Mouse (Mus musculus) limb, embryonic 12.5 days (tissue): ENCODE measurements at regions not wholly inside any gene's neighbourhood (a gene's known extent, or its start where the extent isn't known, plus 50 kb on each side); places are given as distances from the start of the nearest gene placed in this dataset.

ENCODE experiments used
- ATAC-seq: fragments of 200-750 bp; cut with Nextera tagmentation; 2 replicates; pipeline ENCODE4 v1.8.0; 2017; ENCODE audit warnings: low read depth, moderate TSS enrichment; ENCODE audit not compliant: insufficient number of reproducible peaks, insufficient read depth, low FRiP score, low TSS enrichment
- H3K27ac ChIP-seq: fragments of 300-500 bp; sonication (generic); 2 replicates; pipeline ENCODE4 v1.5.1; 2016; ENCODE audit warnings: mild to moderate bottlenecking, moderate library complexity
- H3K27me3 ChIP-seq: fragments of 300-500 bp; sonication (generic); 2 replicates; pipeline ENCODE4 v1.6.1; 2016; ENCODE audit warnings: mild to moderate bottlenecking, moderate library complexity
- H3K36me3 ChIP-seq: fragments of 300-500 bp; sonication (generic); 2 replicates; pipeline ENCODE4 v1.6.1; 2016; ENCODE audit warnings: mild to moderate bottlenecking, moderate library complexity
- H3K4me1 ChIP-seq: fragments of 300-500 bp; sonication (generic); replicated peaks from 2 replicates; pipeline ENCODE4 v1.6.1; 2016
- H3K4me2 ChIP-seq: fragments of 300-500 bp; sonication (generic); 2 replicates; pipeline ENCODE4 v1.6.1; 2016; ENCODE audit warnings: mild to moderate bottlenecking, moderate library complexity
- H3K4me3 ChIP-seq: fragments of 300-500 bp; sonication (generic); replicated peaks from 2 replicates; pipeline ENCODE4 v1.5.1; 2016; ENCODE audit warnings: mild to moderate bottlenecking
- H3K9ac ChIP-seq: fragments of 300-500 bp; sonication (generic); replicated peaks from 2 replicates; pipeline ENCODE4 v1.6.1; 2016; ENCODE audit warnings: mild to moderate bottlenecking, moderate library complexity
- H3K9me3 ChIP-seq: fragments of 300-500 bp; sonication (generic); 2 replicates; pipeline ENCODE4 v1.6.1; 2016; ENCODE audit warnings: mild to moderate bottlenecking, moderate library complexity
- WGBS: fragments of 180-500 bp; shearing (Covaris S2); methylation state at CpG from one replicate; pipeline ENCODE4 v1.1.7; 2016; 5-methylcytosine and 5-hydroxymethylcytosine counted together

- peaks cover 33% of the 10 kb centered on the region for H3K36me3 ChIP-seq
- no peak overlapping the region for H3K27ac ChIP-seq
- H3K4me3 ChIP-seq, result no peak overlapping the region
- 86% methylated on average over 4 of the region's 4 CpGs for WGBS
- H3K4me2 ChIP-seq, result no peak overlapping the region
- H3K27me3 ChIP-seq, result no peaks in the 10 kb centered on the region
- H3K9ac ChIP-seq, result no peak overlapping the region
- ATAC-seq, result no peak
- H3K9me3 ChIP-seq, result no peaks in the 10 kb centered on the region
- H3K4me1 ChIP-seq, result peaks cover 23% of the 10 kb centered on the region
These were observed 249.2 kb downstream of the Ptprc start for GRCm38 (mm10) chr1:137926326-137926725.

GRCm38 (mm10) chr1:137924156-137924555 is 251.4 kb downstream of the Ptprc start:
- H3K4me1 ChIP-seq, result peaks cover 23% of the 10 kb centered on the region

GRCm38 (mm10) chr1:137923705-137924104 is 251.8 kb downstream of the Ptprc start:
- 90% methylated on average over 2 of the region's 2 CpGs for whole genome bisulfite sequencing
- Histone ChIP-seq H3K4me1 (peaks cover 22% of the 10 kb centered on the region), H3K27me3 (no peaks in the 10 kb centered on the region), H3K27ac (no peak overlapping the region), H3K4me3 (no peak overlapping the region), H3K9ac (no peak overlapping the region), H3K4me2 (no peak overlapping the region), H3K36me3 (peaks cover 30% of the 10 kb centered on the region), H3K9me3 (no peaks in the 10 kb centered on the region)
- ATAC-seq, result no peak

More at GRCm38 (mm10) chr1:137924156-137924555, 251.4 kb downstream of the Ptprc start:
- no peak overlapping the region for H3K27ac ChIP-seq
- no peak overlapping the region for H3K4me2 ChIP-seq
- 91% methylated on average over 6 of the region's 6 CpGs for WGBS
- H3K36me3 ChIP-seq, result peaks cover 30% of the 10 kb centered on the region
- H3K4me3 ChIP-seq, result no peak overlapping the region
- H3K27me3 ChIP-seq, result no peaks in the 10 kb centered on the region
- ATAC-seq, result no peak
- no peak overlapping the region for H3K9ac ChIP-seq
- H3K9me3 ChIP-seq, result no peaks in the 10 kb centered on the region

GRCm38 (mm10) chr1:137922769-137923168 is 252.7 kb downstream of the Ptprc start:
- Histone ChIP-seq H3K27me3 (no peaks in the 10 kb centered on the region), H3K9me3 (no peaks in the 10 kb centered on the region), H3K27ac (no peak overlapping the region), H3K9ac (no peak overlapping the region), H3K4me2 (no peak overlapping the region), H3K4me3 (no peak overlapping the region), H3K4me1 (peaks cover 14% of the 10 kb centered on the region), H3K36me3 (peaks cover 36% of the 10 kb centered on the region)
- ATAC-seq, result no peak
- WGBS, result 90% methylated on average over 7 of the region's 7 CpGs

- H3K27ac ChIP-seq, result no peak overlapping the region
- H3K9ac ChIP-seq, result no peak overlapping the region
- no peak overlapping the region for H3K4me3 ChIP-seq
- no peak overlapping the region for H3K4me2 ChIP-seq
- 92% methylated on average over 2 of the region's 2 CpGs for WGBS
- no peaks in the 10 kb centered on the region for H3K9me3 ChIP-seq
- no peak for ATAC-seq
- H3K36me3 ChIP-seq, result peaks cover 41% of the 10 kb centered on the region
- H3K4me1 ChIP-seq, result peaks cover 3% of the 10 kb centered on the region; the same call in 1 of the 2 replicates
- H3K27me3 ChIP-seq, result no peaks in the 10 kb centered on the region
These were observed 253.9 kb downstream of the Ptprc start for GRCm38 (mm10) chr1:137921592-137921991.

GRCm38 (mm10) chr1:137919739-137920563 is 255.6 kb downstream of the Ptprc start:
- Histone ChIP-seq H3K4me2 (no peak overlapping the region), H3K9ac (no peak overlapping the region), H3K4me3 (no peak overlapping the region), H3K36me3 (peaks cover 36% of the 10 kb centered on the region), H3K9me3 (no peaks in the 10 kb centered on the region), H3K4me1 (no peaks in the 10 kb centered on the region), H3K27ac (no peak overlapping the region), H3K27me3 (no peaks in the 10 kb centered on the region)
- 75% methylated on average over 6 of the region's 6 CpGs for WGBS
- no peak for ATAC-seq

GRCm38 (mm10) chr1:137917449-137917848 is 258.1 kb downstream of the Ptprc start:
- H3K36me3 ChIP-seq, result peaks cover 26% of the 10 kb centered on the region
- no peak overlapping the region for H3K27ac ChIP-seq
- H3K27me3 ChIP-seq, result no peaks in the 10 kb centered on the region
- 89% methylated on average over 1 of the region's 1 CpGs for WGBS
- no peaks in the 10 kb centered on the region for H3K9me3 ChIP-seq
- no peaks in the 10 kb centered on the region for H3K4me1 ChIP-seq
- H3K4me2 ChIP-seq, result no peak overlapping the region
- ATAC-seq, result no peak
- no peak overlapping the region for H3K4me3 ChIP-seq
- H3K9ac ChIP-seq, result no peak overlapping the region

GRCm38 (mm10) chr1:137906883-137907282 is 268.6 kb downstream of the Ptprc start:
- Histone ChIP-seq H3K27ac (peak overlapping the region; percentile 36; the same call in 1 of the 2 replicates), H3K27me3 (no peaks in the 10 kb centered on the region), H3K9me3 (no peaks in the 10 kb centered on the region), H3K9ac (no peak overlapping the region), H3K36me3 (peaks cover 16% of the 10 kb centered on the region), H3K4me3 (no peak overlapping the region), H3K4me2 (peak overlapping the region; percentile 13; the same call in 1 of the 2 replicates), H3K4me1 (peaks cover 35% of the 10 kb centered on the region)
- WGBS, result 13% methylated on average over 5 of the region's 5 CpGs
- no peak for ATAC-seq

- peaks cover 13% of the 10 kb centered on the region for H3K36me3 ChIP-seq
- H3K27me3 ChIP-seq, result no peaks in the 10 kb centered on the region
- H3K9ac ChIP-seq, result no peak overlapping the region
- no peak for ATAC-seq
- peak overlapping the region; percentile 36; the same call in 1 of the 2 replicates for H3K27ac ChIP-seq
- peaks cover 37% of the 10 kb centered on the region for H3K4me1 ChIP-seq
- WGBS, result 29% methylated on average over 3 of the region's 3 CpGs
- peak overlapping the region; percentile 13; the same call in 1 of the 2 replicates for H3K4me2 ChIP-seq
- H3K4me3 ChIP-seq, result no peak overlapping the region
- no peaks in the 10 kb centered on the region for H3K9me3 ChIP-seq
These were observed 269.0 kb downstream of the Ptprc start for GRCm38 (mm10) chr1:137906477-137906876.

- no peaks in the 10 kb centered on the region for H3K27me3 ChIP-seq
- 0 out of 2 replicates have a peak, but pooled peaks cover 6% of the 10 kb centered on the region for H3K36me3 ChIP-seq
- H3K4me3 ChIP-seq, result no peak overlapping the region
- H3K9me3 ChIP-seq, result no peaks in the 10 kb centered on the region
- no peak overlapping the region; the same call in 1 of the 2 replicates for H3K4me2 ChIP-seq
- H3K27ac ChIP-seq, result peak overlapping the region; percentile 19; the same call in 1 of the 2 replicates
- no peak for ATAC-seq
- WGBS, result 59% methylated on average over 5 of the region's 5 CpGs
- no peak overlapping the region for H3K9ac ChIP-seq
- H3K4me1 ChIP-seq, result peaks cover 37% of the 10 kb centered on the region
These were observed 269.9 kb downstream of the Ptprc start for GRCm38 (mm10) chr1:137905566-137905965.

- no peak for ATAC-seq
- H3K36me3 ChIP-seq, result 0 out of 2 replicates have a peak, but pooled peaks cover 3% of the 10 kb centered on the region
- 56% methylated on average over 4 of the region's 4 CpGs for WGBS
- H3K9me3 ChIP-seq, result no peaks in the 10 kb centered on the region
- no peak overlapping the region for H3K4me3 ChIP-seq
- peak overlapping the region; percentile 65 for H3K4me2 ChIP-seq
- no peak overlapping the region for H3K9ac ChIP-seq
- no peak overlapping the region for H3K27ac ChIP-seq
- H3K27me3 ChIP-seq, result no peaks in the 10 kb centered on the region
- H3K4me1 ChIP-seq, result peaks cover 37% of the 10 kb centered on the region
These were observed 272.2 kb downstream of the Ptprc start for GRCm38 (mm10) chr1:137903351-137903750.
